Mouse (Mus musculus): Measurements from ENCODE around the gene Prrxl1. TPM values are rescaled to one million over a fixed set of nuclear protein-coding genes. Genes with fewer than 3 reads are reported as not detected.

The Prrxl1 gene
- total and polyA plus RNA-seq, 2 experiments from 2014 or later, result 0.05 to 0.10 TPM

- H3K9me3 ChIP-seq (ENCODE audit: low read length), result no peaks in the 10 kb centered on the region
- WGBS, result 95% methylated on average over 7 of the region's 7 CpGs
Observed at GRCm38 (mm10) chr14:32624811-32625210, 25.6 kb downstream of the Prrxl1 start.

DNA sequence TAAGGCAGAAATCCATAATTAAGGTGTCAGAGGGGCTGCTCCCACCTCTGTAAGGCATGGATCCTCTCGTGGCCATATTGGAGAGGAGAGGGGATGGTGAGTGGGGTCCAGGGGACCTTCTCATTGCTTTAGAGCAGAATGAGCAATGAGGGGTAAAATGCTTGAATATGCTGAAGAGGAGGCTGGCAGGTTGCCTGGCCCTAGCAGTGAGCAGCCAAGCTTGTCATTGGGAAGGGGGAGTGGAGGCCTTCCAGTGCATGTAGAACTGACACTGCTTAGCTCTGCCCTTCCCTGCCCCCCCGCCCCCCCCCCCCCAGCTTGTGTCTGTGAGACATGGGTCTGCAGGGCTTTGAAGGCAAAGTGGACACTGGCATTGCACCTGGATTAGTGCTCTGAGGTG, 28.1 kb downstream of the Prrxl1 start:
- no peaks in the 10 kb centered on the region for H3K9me3 ChIP-seq (ENCODE audit: low read length)
- no peak overlapping the region for H3K9ac ChIP-seq
- no peaks in the 10 kb centered on the region for H3K4me1 ChIP-seq (ENCODE audit: insufficient read depth)
- no peak overlapping the region for H3K27ac ChIP-seq (ENCODE audit: low read depth, low read length)
- peak; percentile 19 for DNase-seq
- no peak overlapping the region for H3K4me3 ChIP-seq (ENCODE audit: low read depth, low read length)
- ATAC-seq, result no peak
- 44% methylated on average over 2 of the region's 2 CpGs for WGBS
- no peak for TF ChIP-seq CTCF (IDR thresholded peaks at IDR 0.05; ENCODE audit: low read depth)
- no peak overlapping the region for H3K4me2 ChIP-seq (ENCODE audit: low read depth)
- H3K27me3 ChIP-seq (ENCODE audit: insufficient read depth, low read length), result no peaks in the 10 kb centered on the region
- no peaks in the 10 kb centered on the region for H3K36me3 ChIP-seq (ENCODE audit: insufficient read depth)

More at GRCm38 (mm10) chr14:32624811-32625210, 25.6 kb downstream of the Prrxl1 start:
- no peaks in the 10 kb centered on the region for H3K4me1 ChIP-seq (ENCODE audit: insufficient read depth)
- no peaks in the 10 kb centered on the region for H3K27me3 ChIP-seq (ENCODE audit: insufficient read depth, low read length)
- no peak for DNase-seq
- no peak for TF ChIP-seq CTCF (IDR thresholded peaks at IDR 0.05; ENCODE audit: low read depth)
- no peak for ATAC-seq
- H3K9ac ChIP-seq, result no peak overlapping the region
- no peak overlapping the region for H3K27ac ChIP-seq (ENCODE audit: low read depth, low read length)
- no peak overlapping the region for H3K4me3 ChIP-seq (ENCODE audit: low read depth, low read length)
- no peaks in the 10 kb centered on the region for H3K36me3 ChIP-seq (ENCODE audit: insufficient read depth)
- H3K4me2 ChIP-seq (ENCODE audit: low read depth), result no peak overlapping the region

DNA sequence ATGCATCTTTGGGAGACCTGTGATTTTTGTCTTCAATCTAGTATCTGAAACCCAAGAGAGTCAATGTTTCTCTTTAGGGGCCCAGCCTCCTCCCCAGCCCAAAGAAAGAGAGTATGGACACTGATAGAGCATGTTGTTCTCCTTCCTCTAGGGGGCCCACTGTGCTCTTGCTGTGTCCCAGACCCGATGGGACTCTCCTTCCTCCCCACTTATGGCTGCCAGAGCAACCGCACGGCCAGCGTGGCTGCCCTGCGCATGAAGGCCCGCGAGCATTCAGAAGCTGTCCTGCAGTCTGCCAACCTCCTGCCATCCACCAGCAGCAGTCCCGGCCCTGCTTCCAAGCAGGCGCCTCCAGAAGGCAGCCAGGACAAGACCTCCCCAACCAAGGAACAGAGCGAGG, 29.4 kb downstream of the Prrxl1 start:
- no peak overlapping the region for H3K9ac ChIP-seq
- ATAC-seq (peak; percentile 32; the same call in 1 of the 2 replicates), DNase-seq (no peak)
- no peak overlapping the region for H3K4me3 ChIP-seq (ENCODE audit: low read depth, low read length)
- H3K4me1 ChIP-seq (ENCODE audit: insufficient read depth), result no peaks in the 10 kb centered on the region
- H3K9me3 ChIP-seq (ENCODE audit: low read length), result no peaks in the 10 kb centered on the region
- no peak overlapping the region for H3K27ac ChIP-seq (ENCODE audit: low read depth, low read length)
- no peak overlapping the region for H3K4me2 ChIP-seq (ENCODE audit: low read depth)
- H3K27me3 ChIP-seq (ENCODE audit: insufficient read depth, low read length), result no peaks in the 10 kb centered on the region
- WGBS, result 55% methylated on average over 10 of the region's 10 CpGs
- no peaks in the 10 kb centered on the region for H3K36me3 ChIP-seq (ENCODE audit: insufficient read depth)
- no peak; the same call in 1 of the 2 replicates for TF ChIP-seq CTCF (IDR thresholded peaks at IDR 0.05; ENCODE audit: low read depth)

DNA sequence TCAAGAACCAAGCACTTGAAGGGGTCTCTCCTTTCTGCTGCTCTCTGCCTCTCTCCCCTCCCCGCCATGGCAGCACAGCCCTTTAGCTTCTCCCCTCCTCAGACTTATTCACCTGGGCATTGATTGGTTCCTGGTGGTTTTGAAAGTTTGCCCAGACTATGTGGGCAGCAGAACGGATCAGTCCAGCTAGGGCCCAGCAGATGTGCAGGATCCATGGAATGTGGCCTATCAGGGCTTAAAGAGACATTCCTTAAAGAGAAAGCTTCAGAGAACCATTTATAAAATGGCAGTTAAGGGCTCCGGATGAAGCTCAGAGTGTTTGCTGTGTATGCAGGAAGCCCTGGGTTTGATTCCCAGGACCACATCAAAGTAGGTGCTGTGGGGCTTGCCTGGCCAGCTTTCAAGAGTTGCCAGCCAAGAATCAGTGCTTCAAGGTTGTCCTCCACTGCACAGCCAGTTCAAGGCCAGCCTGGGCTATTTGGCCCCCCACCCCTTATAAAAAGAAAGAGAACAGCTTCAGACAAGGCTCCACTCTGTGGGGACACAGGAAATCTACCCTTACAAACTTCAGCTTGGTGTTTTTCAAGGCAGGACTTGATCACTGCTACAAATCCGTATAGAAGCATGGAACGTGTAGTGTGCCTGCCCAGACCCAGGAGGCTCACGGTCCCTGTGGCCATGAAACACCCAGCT, 33.8 kb downstream of the Prrxl1 start:
- no peaks in the 10 kb centered on the region for H3K36me3 ChIP-seq (ENCODE audit: insufficient read depth)
- H3K4me2 ChIP-seq (ENCODE audit: low read depth), result no peak overlapping the region
- TF ChIP-seq CTCF (IDR thresholded peaks at IDR 0.05; ENCODE audit: low read depth), result no peak
- DNase-seq (no peak), ATAC-seq (no peak)
- no peak overlapping the region for H3K27ac ChIP-seq (ENCODE audit: low read depth, low read length)
- H3K9ac ChIP-seq, result no peak overlapping the region
- WGBS, result 78% methylated on average over 6 of the region's 6 CpGs
- no peak overlapping the region for H3K4me3 ChIP-seq (ENCODE audit: low read depth, low read length)
- no peaks in the 10 kb centered on the region for H3K4me1 ChIP-seq (ENCODE audit: insufficient read depth)
- no peaks in the 10 kb centered on the region for H3K27me3 ChIP-seq (ENCODE audit: insufficient read depth, low read length)
- no peaks in the 10 kb centered on the region for H3K9me3 ChIP-seq (ENCODE audit: low read length)

- H3K4me1 ChIP-seq (ENCODE audit: insufficient read depth), result no peaks in the 10 kb centered on the region
- H3K27me3 ChIP-seq (ENCODE audit: insufficient read depth, low read length), result no peaks in the 10 kb centered on the region
- no peak overlapping the region for H3K4me2 ChIP-seq (ENCODE audit: low read depth)
- no peaks in the 10 kb centered on the region for H3K9me3 ChIP-seq (ENCODE audit: low read length)
- DNase-seq (no peak), ATAC-seq (no peak)
- no peak for TF ChIP-seq CTCF (IDR thresholded peaks at IDR 0.05; ENCODE audit: low read depth)
- H3K36me3 ChIP-seq (ENCODE audit: insufficient read depth), result no peaks in the 10 kb centered on the region
- H3K4me3 ChIP-seq (ENCODE audit: low read depth, low read length), result no peak overlapping the region
- H3K27ac ChIP-seq (ENCODE audit: low read depth, low read length), result no peak overlapping the region
- WGBS, result 42% methylated on average over 11 of the region's 11 CpGs
- H3K9ac ChIP-seq, result no peak overlapping the region
Observed at GRCm38 (mm10) chr14:32634015-32634682, 34.9 kb downstream of the Prrxl1 start.

- ATAC-seq, result no peak
- no peaks in the 10 kb centered on the region for H3K9me3 ChIP-seq (ENCODE audit: low read length)
- no peak overlapping the region for H3K4me3 ChIP-seq (ENCODE audit: low read depth, low read length)
- no peak overlapping the region for H3K4me2 ChIP-seq (ENCODE audit: low read depth)
- H3K27ac ChIP-seq (ENCODE audit: low read depth, low read length), result no peak overlapping the region
- no peaks in the 10 kb centered on the region for H3K4me1 ChIP-seq (ENCODE audit: insufficient read depth)
- no peak for TF ChIP-seq CTCF (IDR thresholded peaks at IDR 0.05; ENCODE audit: low read depth)
- no peaks in the 10 kb centered on the region for H3K27me3 ChIP-seq (ENCODE audit: insufficient read depth, low read length)
- H3K36me3 ChIP-seq (ENCODE audit: insufficient read depth), result no peaks in the 10 kb centered on the region
- WGBS, result 86% methylated on average over 2 of the region's 2 CpGs
- DNase-seq, result no peak
- H3K9ac ChIP-seq, result no peak overlapping the region
Observed at GRCm38 (mm10) chr14:32638485-32638884, 39.3 kb downstream of the Prrxl1 start.

DNA sequence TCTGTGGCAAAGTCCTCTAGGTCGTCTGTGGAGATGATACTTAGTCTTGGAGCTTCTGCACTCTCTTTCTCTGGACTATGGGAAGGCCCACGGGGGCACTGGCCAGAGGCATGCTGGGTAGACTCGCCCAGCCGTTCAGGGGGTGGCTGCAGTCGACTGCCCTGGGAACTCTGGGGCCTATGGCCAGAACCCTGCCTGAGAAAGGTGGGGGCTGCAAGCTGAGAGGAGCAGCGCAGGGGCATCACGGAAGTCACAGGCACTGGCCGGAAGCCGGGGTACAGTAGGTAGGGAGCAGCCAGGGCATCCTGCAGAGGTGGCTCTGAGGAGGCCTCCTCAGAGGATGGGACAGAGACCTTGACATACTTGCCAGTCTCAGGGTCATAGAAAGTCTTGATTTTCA, 60.6 kb downstream of the Prrxl1 start:
- H3K4me1 ChIP-seq (ENCODE audit: insufficient read depth), result no peaks in the 10 kb centered on the region
- ATAC-seq (no peak), DNase-seq (no peak)
- H3K27me3 ChIP-seq (ENCODE audit: insufficient read depth, low read length), result no peaks in the 10 kb centered on the region
- no peak overlapping the region for H3K4me3 ChIP-seq (ENCODE audit: low read depth, low read length)
- H3K9me3 ChIP-seq (ENCODE audit: low read length), result no peaks in the 10 kb centered on the region
- no peak overlapping the region for H3K27ac ChIP-seq (ENCODE audit: low read depth, low read length)
- TF ChIP-seq CTCF (IDR thresholded peaks at IDR 0.05; ENCODE audit: low read depth), result no peak
- no peak overlapping the region for H3K4me2 ChIP-seq (ENCODE audit: low read depth)
- H3K36me3 ChIP-seq (ENCODE audit: insufficient read depth), result no peaks in the 10 kb centered on the region
- no peak overlapping the region for H3K9ac ChIP-seq
- 81% methylated on average over 9 of the region's 9 CpGs for WGBS

Measured in forebrain, postnatal 0 days (tissue).